Mouse (Mus musculus): ENCODE data around the gene Slc26a11. TPM values are rescaled to one million over a fixed set of nuclear protein-coding genes. Genes with fewer than 3 reads are reported as not detected.

The Slc26a11 gene
- 1.4 TPM for polyA plus RNA-seq (2014; fragmentation: Illumina TruSeq; extraction: RNeasy Lipid Tissue Mini Kit (QIAGEN cat#74804); ENCODE audit: low replicate concordance)

DNA sequence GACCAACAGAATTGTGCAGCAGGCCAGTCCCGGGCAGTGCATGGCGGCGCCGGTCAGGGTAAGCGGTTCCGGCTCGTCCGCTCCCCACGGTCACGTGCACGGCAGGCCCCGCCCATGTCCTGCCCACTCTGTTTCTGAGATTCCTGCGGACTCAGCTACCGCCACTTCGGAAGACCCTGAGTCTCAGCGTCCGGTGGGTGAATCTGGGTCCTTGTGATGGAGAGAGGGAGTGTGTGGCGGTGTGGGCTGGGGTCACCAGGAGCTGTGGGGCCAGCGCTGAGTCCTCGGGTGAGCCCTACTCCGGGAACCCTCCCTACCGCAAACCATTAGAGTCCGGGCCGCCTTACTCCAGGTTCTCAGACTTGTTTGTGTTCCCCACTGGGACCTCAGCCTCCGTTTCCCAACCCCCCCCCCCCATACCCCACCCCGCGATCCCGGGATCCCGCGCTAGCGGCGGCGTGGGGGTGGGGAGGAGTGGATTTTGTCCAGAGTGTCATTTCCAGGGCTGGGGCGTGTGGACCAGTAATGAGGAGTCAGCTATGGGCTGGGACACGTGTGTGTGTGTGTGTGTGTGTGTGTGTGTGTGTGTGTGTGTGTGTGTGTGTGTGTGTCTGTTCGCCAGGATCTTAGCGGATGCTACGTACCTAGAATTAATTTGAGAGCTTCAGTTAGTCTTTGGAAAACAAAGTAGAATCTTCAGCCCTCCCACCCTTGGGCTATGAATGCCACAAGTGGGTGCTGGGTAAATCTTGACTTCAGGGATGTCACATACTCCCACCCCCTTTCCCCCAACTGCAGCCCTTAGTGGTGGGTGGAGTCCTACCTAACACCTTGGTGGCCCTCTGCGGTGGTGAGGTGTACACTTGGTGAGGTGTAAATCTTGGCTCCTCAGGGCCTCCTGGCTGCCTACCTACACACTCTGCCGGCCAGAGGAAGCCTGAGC is at the start of gene Slc26a11, which contains the start of gene Sgsh:
Gene Slc26a11, plus strand, starts transcription at position 115 of the 943 bp plus-strand sequence.
Gene Sgsh, minus strand, starts transcription at position 94 of the 943 bp plus-strand sequence.

DNA sequence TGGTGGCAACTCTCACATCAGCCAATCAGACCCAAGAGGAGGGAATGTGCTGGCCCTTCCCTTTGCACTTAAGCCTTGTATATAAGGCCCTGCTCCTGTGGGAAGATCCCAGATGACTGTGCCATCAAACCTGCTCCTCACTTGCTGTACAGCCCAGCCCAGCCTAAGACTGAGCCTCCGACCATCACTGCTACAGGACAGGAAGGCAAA is 47.8 kb upstream of the Slc26a11 start, which contains the start of gene Card14:
Gene Card14, plus strand, starts transcription at position 111 of the 210 bp plus-strand sequence.

DNA sequence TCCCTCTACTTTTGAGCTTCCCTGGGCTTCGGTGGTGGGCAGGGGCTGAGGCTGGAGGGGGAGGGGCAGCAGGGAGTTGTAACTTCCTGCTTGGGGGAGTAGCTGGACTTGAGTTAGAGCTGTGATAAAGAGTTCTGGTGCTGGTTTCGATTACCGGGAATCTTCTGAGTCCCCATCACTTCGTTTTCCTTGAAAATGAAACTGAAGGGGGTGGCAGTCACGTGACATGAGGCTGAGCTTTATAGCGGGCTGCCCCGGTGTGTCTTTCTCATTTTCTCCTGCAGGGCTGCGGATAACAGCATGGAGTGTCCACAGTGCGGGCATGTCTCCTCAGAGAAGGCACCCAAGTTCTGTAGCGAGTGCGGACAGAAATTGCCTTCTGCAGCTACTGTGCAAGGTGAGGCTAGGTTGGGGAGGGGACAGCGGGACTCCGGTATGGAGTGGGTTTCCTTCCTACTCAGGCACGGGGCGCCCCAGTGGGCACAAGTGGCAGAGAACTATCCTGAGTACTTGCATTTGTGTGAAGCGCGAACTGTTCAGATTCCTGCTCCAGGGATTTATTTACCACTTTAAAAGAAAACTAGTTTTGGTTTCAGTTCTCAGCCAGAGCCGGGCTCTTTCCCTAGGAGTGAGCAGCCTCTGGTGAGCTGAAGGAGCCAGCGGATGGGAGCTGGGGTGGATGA is 37.6 kb downstream of the Slc26a11 start, which contains the start of gene Rnf213:
Gene Rnf213, plus strand, starts transcription at position 301 of the 683 bp plus-strand sequence.

Other genes starting within 250 kb of the Slc26a11 start
- gene Tbc1d16, start 127.1 kb upstream of the Slc26a11 start, polyA plus RNA-seq (2014; fragmentation: Illumina TruSeq; extraction: RNeasy Lipid Tissue Mini Kit (QIAGEN cat#74804); ENCODE audit: low replicate concordance), result 1.0 TPM
- gene Ccdc40, start 127.0 kb upstream of the Slc26a11 start, polyA plus RNA-seq (2014; fragmentation: Illumina TruSeq; extraction: RNeasy Lipid Tissue Mini Kit (QIAGEN cat#74804); ENCODE audit: low replicate concordance), result not detected
- gene Gaa, start 87.7 kb upstream of the Slc26a11 start, polyA plus RNA-seq (2014; fragmentation: Illumina TruSeq; extraction: RNeasy Lipid Tissue Mini Kit (QIAGEN cat#74804); ENCODE audit: low replicate concordance), result not detected
- gene Eif4a3, start 55.5 kb upstream of the Slc26a11 start, polyA plus RNA-seq (2014; fragmentation: Illumina TruSeq; extraction: RNeasy Lipid Tissue Mini Kit (QIAGEN cat#74804); ENCODE audit: low replicate concordance), result 31.3 TPM
- gene Card14, start 47.8 kb upstream of the Slc26a11 start, polyA plus RNA-seq (2014; fragmentation: Illumina TruSeq; extraction: RNeasy Lipid Tissue Mini Kit (QIAGEN cat#74804); ENCODE audit: low replicate concordance), result not detected
- gene Sgsh, start within 50 bp of the Slc26a11 start, polyA plus RNA-seq (2014; fragmentation: Illumina TruSeq; extraction: RNeasy Lipid Tissue Mini Kit (QIAGEN cat#74804); ENCODE audit: low replicate concordance), result 0.74 TPM
- 115 TPM for gene Rnf213, start 37.5 kb downstream of the Slc26a11 start, polyA plus RNA-seq (2014; fragmentation: Illumina TruSeq; extraction: RNeasy Lipid Tissue Mini Kit (QIAGEN cat#74804); ENCODE audit: low replicate concordance)
- 0.33 TPM for gene Endov, start 135.8 kb downstream of the Slc26a11 start, polyA plus RNA-seq (2014; fragmentation: Illumina TruSeq; extraction: RNeasy Lipid Tissue Mini Kit (QIAGEN cat#74804); ENCODE audit: low replicate concordance)
- gene Nptx1, start 192.2 kb downstream of the Slc26a11 start, polyA plus RNA-seq (2014; fragmentation: Illumina TruSeq; extraction: RNeasy Lipid Tissue Mini Kit (QIAGEN cat#74804); ENCODE audit: low replicate concordance), result 0.93 TPM
- gene Rptor, start 247.3 kb downstream of the Slc26a11 start, polyA plus RNA-seq (2014; fragmentation: Illumina TruSeq; extraction: RNeasy Lipid Tissue Mini Kit (QIAGEN cat#74804); ENCODE audit: low replicate concordance), result 1.3 TPM